Mouse (Mus musculus): ENCODE results near the gene Gpr152.

The Gpr152 gene

GRCm38 (mm10) chr19:4150567-4151487, 11.2 kb downstream of the Gpr152 start:
- DNase-seq (ENCODE audit: low read depth), result no peak

- no peak for DNase-seq (ENCODE audit: low read depth)
These were observed 11.9 kb downstream of the Gpr152 start for GRCm38 (mm10) chr19:4151488-4151860.

GRCm38 (mm10) chr19:4151898-4152297, 12.3 kb downstream of the Gpr152 start:
- DNase-seq (ENCODE audit: low read depth), result no peak

- no peak for DNase-seq (ENCODE audit: low read depth)
These were observed 13.1 kb downstream of the Gpr152 start for GRCm38 (mm10) chr19:4152445-4153231.

- no peak for DNase-seq (ENCODE audit: low read depth)
These were observed 13.7 kb downstream of the Gpr152 start, which contains the start of gene Ptprcap for GRCm38 (mm10) chr19:4153232-4153654. Gene Ptprcap, plus strand, starts transcription at chr19:4153604.

GRCm38 (mm10) chr19:4154437-4155222, 15.0 kb downstream of the Gpr152 start:
- DNase-seq (ENCODE audit: low read depth), result peak; percentile 79

- peak; percentile 63 for DNase-seq (ENCODE audit: low read depth)
These were observed 15.9 kb downstream of the Gpr152 start for GRCm38 (mm10) chr19:4155223-4156072.

GRCm38 (mm10) chr19:4156073-4156579, 16.5 kb downstream of the Gpr152 start:
- DNase-seq (ENCODE audit: low read depth), result peak; percentile 43

- DNase-seq (ENCODE audit: low read depth), result no peak
These were observed 17.2 kb downstream of the Gpr152 start for GRCm38 (mm10) chr19:4156771-4157170.

- DNase-seq (ENCODE audit: low read depth), result no peak
These were observed 19.5 kb downstream of the Gpr152 start for GRCm38 (mm10) chr19:4159049-4159448.

- peak; percentile 96 for DNase-seq (ENCODE audit: low read depth)
These were observed 23.3 kb downstream of the Gpr152 start, which contains the start of gene Rps6kb2 for GRCm38 (mm10) chr19:4162646-4163542. Gene Rps6kb2, minus strand, starts transcription at chr19:4163354.

GRCm38 (mm10) chr19:4163543-4163887, 23.9 kb downstream of the Gpr152 start:
- no peak for DNase-seq (ENCODE audit: low read depth)

- DNase-seq (ENCODE audit: low read depth), result no peak
These were observed 24.5 kb downstream of the Gpr152 start for GRCm38 (mm10) chr19:4164100-4164499.

- DNase-seq (ENCODE audit: low read depth), result no peak
These were observed 25.1 kb downstream of the Gpr152 start for GRCm38 (mm10) chr19:4164721-4165120.

- DNase-seq (ENCODE audit: low read depth), result no peak
These were observed 27.3 kb downstream of the Gpr152 start for GRCm38 (mm10) chr19:4166678-4167476.

GRCm38 (mm10) chr19:4169378-4169784, 29.8 kb downstream of the Gpr152 start:
- DNase-seq (ENCODE audit: low read depth), result peak; percentile 99

GRCm38 (mm10) chr19:4169810-4170209, 30.2 kb downstream of the Gpr152 start:
- no peak for DNase-seq (ENCODE audit: low read depth)

GRCm38 (mm10) chr19:4170723-4171392, 31.3 kb downstream of the Gpr152 start:
- DNase-seq (ENCODE audit: low read depth), result no peak

Data from induced T-regulatory cell, adult 2 months (primary cell).